Mouse (Mus musculus) testis, adult 2 months (tissue): ENCODE measurements at regions not wholly inside any gene's neighbourhood (a gene's known extent, or its start where the extent isn't known, plus 50 kb on each side); places are given as distances from the start of the nearest gene placed in this dataset.

Experiments
- CTCF ChIP-seq: fragments of 200-500 bp; IDR thresholded peaks from 2 replicates; pipeline ENCODE4 v1.5.1; 2012; ENCODE audit warnings: low read depth, mild to moderate bottlenecking, inconsistent platforms, low read length, moderate library complexity; ENCODE audit not compliant: control insufficient read depth, insufficient read depth, insufficient replicate concordance
- POLR2A ChIP-seq: fragments of 200-500 bp; IDR thresholded peaks from 2 replicates; pipeline ENCODE4 v1.6.1; 2012; ENCODE audit warnings: low read depth, mild to moderate bottlenecking, inconsistent platforms, low read length, moderate library complexity; ENCODE audit not compliant: control insufficient read depth

GRCm38 (mm10) chr15:94074161-94074950, 390.9 kb downstream of the Adamts20 start:
- TF ChIP-seq CTCF (no peak), POLR2A (no peak)
